Mouse (Mus musculus): Measurements from ENCODE around the gene Sgsm2. TPM values are rescaled to one million over a fixed set of nuclear protein-coding genes. Genes with fewer than 3 reads are reported as not detected.
A peak's percentile ranks its signal among the peaks of the same experiment; 100 is the strongest.

Sgsm2 gene
- polyA plus RNA-seq, 1 experiment = 2.6 TPM

DNA sequence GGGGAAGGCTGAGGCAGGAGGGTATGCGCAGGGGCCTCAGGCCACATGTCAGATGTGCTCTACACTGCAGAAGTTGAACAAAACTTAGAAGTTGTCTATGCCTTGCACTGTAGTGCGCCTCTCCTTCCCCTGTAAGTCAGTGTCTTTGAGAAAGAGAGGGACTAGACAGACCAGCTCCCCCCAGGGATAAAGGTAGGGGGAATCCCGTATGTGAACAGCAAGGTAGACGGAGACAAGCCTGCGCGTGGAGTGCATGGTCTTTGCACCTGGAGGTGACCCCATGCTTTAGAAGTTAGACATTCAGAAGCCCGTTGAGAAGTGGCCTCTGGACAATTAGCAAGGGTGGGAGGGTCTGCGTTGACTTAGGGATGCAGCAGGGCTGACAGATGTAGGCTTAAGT, 56.1 kb downstream of the Sgsm2 start:
- Histone ChIP-seq H3K4me1 (ENCODE audit: control insufficient read depth, insufficient read depth, insufficient read length, low read length) (peaks cover 15% of the 10 kb centered on the region), H3K4me3 (ENCODE audit: insufficient read depth, low read depth, low read length) (no peak overlapping the region), H3K27ac (replicated peaks; ENCODE audit: low read depth, low read length) (no peak overlapping the region)

DNA sequence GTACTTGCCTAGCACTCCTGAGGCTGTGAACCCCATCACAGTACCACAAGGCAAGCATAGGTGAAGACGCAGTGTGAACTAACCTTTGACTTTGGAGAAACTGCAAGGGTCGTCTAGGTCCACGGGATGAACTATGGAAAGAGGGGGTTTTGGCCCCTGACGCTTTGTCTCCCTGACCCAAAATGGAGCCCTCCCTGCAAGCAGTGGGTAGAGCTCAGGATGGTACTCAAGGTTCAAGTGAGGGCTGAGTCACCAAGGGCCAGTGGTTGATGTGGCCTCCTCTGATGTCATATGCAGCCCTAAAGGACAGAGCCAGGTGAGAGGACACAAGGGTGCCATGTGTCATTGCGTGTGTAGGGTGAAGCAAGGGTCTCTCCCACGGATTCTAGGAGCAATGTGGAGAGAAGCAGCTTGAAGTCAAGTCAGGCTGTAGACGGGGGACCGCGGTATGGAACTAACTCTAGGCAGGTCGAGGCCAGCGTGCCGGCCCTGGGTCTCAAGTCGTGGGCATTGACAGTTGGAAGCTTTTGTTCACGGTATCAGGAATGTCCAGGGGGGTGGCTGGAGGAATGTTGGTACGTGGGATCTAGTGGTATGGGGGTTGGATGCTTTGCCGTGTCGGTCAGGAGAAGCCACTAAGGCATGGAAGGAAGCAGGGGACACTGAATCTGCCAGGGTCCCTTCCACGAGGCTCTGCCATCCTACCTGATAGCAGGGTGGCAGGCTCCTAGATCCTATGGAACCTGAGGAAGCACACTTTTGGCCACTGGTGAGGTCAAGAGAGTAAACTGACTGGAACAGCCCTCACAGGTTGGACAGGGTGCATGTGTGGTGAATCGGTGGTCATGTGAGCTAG, 56.8 kb downstream of the Sgsm2 start:
- Histone ChIP-seq H3K4me1 (ENCODE audit: control insufficient read depth, insufficient read depth, insufficient read length, low read length) (peaks cover 15% of the 10 kb centered on the region), H3K27ac (replicated peaks; ENCODE audit: low read depth, low read length) (no peak overlapping the region), H3K4me3 (ENCODE audit: insufficient read depth, low read depth, low read length) (no peak overlapping the region)

- Histone ChIP-seq H3K27ac (replicated peaks; ENCODE audit: low read depth, low read length) (peak overlapping the region; percentile 76), H3K4me1 (ENCODE audit: control insufficient read depth, insufficient read depth, insufficient read length, low read length) (peaks cover 20% of the 10 kb centered on the region), H3K4me3 (ENCODE audit: insufficient read depth, low read depth, low read length) (0 out of 2 replicates have a peak overlapping the region, but pooled peaks have one; percentile 8)
Measured at GRCm38 (mm10) chr11:74838971-74839370, 57.9 kb downstream of the Sgsm2 start.

DNA sequence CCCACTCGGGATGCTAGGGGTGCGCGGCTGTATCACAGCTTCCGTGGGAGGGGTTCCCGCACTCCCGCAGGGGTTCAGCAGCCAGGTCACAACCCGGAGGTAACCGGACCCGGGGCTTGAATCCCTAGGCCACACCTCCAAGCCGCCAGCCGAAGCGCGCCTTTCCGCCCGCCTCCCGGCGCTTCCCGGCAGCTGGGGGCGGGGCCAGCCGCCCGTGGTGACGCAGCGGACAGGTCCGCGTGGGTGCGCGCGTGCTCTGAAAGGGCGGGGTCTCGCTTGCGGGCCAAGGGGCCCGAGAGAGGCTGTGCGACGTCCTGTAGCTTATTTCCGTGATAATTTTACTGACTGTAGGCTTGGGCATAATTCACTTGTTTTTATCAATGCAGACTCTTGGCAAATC, 58.4 kb downstream of the Sgsm2 start:
- Histone ChIP-seq H3K27ac (replicated peaks; ENCODE audit: low read depth, low read length) (peak overlapping the region; percentile 49), H3K4me3 (ENCODE audit: insufficient read depth, low read depth, low read length) (peak overlapping the region; percentile 66), H3K4me1 (ENCODE audit: control insufficient read depth, insufficient read depth, insufficient read length, low read length) (peaks cover 22% of the 10 kb centered on the region)

DNA sequence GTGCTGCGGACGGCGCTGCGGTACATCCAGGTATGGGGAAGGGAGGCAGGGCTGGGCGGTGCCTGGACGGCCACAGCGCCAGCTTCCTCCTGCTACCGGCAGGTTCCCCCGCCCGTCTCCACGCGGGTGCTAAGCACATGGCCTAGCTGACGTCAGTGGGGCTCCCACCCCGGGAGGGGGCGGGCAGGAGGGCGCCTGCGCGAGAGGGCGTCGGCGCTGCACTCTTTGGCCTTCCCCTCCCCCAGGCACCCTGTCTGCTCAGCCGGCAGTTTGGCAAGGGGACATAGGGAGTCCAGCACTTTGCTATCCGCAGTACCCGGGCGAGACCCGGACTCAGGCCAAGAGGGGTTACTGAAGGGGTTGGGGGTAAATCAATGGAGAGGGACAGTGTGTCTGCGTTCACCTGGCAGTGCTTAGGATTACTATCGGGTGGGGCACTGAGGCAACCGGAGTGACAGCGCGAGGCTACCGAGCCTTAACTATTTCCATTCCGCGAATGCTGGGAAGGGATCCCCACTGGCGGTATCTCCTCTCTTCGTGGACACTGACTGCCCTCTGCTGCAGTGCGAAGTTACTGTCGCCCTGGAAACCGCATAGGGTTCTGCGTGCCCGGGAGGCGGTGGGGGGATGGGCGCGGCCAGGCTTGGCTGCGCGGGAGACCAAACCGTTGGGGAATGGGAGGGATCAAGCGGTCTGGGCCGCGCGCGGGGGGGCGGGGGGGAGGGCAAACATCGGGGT, 59.0 kb downstream of the Sgsm2 start:
- peaks cover 20% of the 10 kb centered on the region for H3K4me1 ChIP-seq (ENCODE audit: control insufficient read depth, insufficient read depth, insufficient read length, low read length)
- H3K4me3 ChIP-seq (ENCODE audit: insufficient read depth, low read depth, low read length) = peak overlapping the region; percentile 66
- H3K27ac ChIP-seq (replicated peaks; ENCODE audit: low read depth, low read length) = peak overlapping the region; percentile 93

- peak overlapping the region; percentile 34 for H3K4me3 ChIP-seq (ENCODE audit: insufficient read depth, low read depth, low read length)
- peaks cover 23% of the 10 kb centered on the region for H3K4me1 ChIP-seq (ENCODE audit: control insufficient read depth, insufficient read depth, insufficient read length, low read length)
- H3K27ac ChIP-seq (replicated peaks; ENCODE audit: low read depth, low read length) = peak overlapping the region; percentile 85
Measured at GRCm38 (mm10) chr11:74837056-74837693, 59.7 kb downstream of the Sgsm2 start.

DNA sequence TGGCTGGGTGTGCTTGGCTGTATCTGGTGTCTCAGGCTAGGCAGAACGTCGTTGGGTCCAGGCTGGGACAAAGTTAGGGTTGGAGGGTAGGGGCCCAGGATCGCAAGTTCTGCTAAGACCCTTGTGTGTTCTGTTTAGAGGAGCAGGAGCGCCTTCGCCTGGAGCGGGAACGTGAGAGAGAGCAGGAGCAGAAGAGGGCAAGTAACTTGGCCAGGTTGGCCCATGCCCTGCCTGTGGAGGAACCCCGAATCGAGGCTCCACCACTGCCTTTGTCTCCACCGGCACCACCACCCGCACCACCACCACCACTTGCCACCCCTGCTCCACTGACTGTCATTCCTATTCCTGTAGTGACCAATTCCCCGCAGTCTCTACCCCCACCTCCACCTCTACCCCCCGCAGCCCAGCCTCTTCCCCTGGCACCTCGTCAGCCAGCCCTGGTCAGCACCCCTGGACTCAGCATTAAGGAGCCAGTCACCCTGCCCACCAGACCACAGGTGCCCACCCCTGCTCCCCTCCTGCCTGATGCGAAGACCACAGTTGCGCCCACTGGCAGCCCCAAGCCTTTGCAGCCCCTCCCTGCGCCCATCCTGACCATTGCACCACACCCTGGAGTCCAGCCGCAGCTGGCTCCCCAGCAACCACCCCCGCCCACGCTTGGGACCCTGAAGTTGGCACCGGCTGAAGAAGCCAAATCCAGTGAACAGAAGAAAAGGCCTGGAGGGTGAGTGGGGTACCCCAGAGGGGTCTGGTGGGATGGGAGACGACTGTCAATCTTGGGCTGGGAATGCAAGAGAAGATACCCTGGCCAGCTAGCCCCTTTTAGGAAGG, 60.4 kb downstream of the Sgsm2 start:
- H3K4me3 ChIP-seq (ENCODE audit: insufficient read depth, low read depth, low read length) = no peak overlapping the region
- H3K27ac ChIP-seq (replicated peaks; ENCODE audit: low read depth, low read length) = no peak overlapping the region
- H3K4me1 ChIP-seq (ENCODE audit: control insufficient read depth, insufficient read depth, insufficient read length, low read length) = peaks cover 23% of the 10 kb centered on the region

- H3K4me1 ChIP-seq (ENCODE audit: control insufficient read depth, insufficient read depth, insufficient read length, low read length) = peaks cover 20% of the 10 kb centered on the region
- H3K27ac ChIP-seq (replicated peaks; ENCODE audit: low read depth, low read length) = no peak overlapping the region
- H3K4me3 ChIP-seq (ENCODE audit: insufficient read depth, low read depth, low read length) = no peak overlapping the region
Measured at GRCm38 (mm10) chr11:74835593-74836224, 61.2 kb downstream of the Sgsm2 start.

DNA sequence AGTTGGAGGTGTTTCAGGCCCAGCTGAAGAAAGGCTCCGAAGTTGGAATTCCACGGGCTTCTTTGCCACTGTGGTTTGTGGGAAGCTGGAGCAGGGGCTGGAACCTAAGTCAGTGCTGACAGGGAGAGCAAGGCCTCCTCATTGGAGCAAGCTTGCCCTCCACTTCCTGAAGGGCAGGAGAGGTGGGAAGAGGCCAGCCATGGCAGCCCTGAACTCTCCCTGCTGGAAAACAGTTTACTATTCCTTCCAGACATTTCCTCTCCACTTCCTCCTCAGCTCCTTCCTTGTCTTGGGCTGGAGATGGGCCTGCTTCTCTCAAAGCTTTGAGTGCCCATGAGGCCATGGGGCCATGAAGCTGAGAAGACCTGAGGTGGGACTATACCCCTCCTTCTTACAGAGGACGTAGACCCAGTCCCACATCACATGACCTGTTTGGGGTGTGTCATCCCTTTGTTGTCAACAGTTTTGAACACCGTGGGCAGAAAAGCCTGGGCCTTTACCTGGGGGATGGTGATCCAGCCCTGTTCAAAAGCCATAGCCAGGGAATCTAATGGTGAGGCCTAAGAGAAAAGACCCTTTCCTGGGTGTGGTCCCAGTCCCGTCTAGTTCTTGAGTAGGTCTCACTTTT, 62.1 kb downstream of the Sgsm2 start:
- Histone ChIP-seq H3K4me3 (ENCODE audit: insufficient read depth, low read depth, low read length) (no peak overlapping the region), H3K4me1 (ENCODE audit: control insufficient read depth, insufficient read depth, insufficient read length, low read length) (peaks cover 20% of the 10 kb centered on the region), H3K27ac (replicated peaks; ENCODE audit: low read depth, low read length) (peak overlapping the region; percentile 47)

- peaks cover 19% of the 10 kb centered on the region for H3K4me1 ChIP-seq (ENCODE audit: control insufficient read depth, insufficient read depth, insufficient read length, low read length)
- H3K4me3 ChIP-seq (ENCODE audit: insufficient read depth, low read depth, low read length) = no peak overlapping the region
- peak overlapping the region; percentile 47 for H3K27ac ChIP-seq (replicated peaks; ENCODE audit: low read depth, low read length)
Measured at GRCm38 (mm10) chr11:74834359-74834638, 62.6 kb downstream of the Sgsm2 start.

GRCm38 (mm10) chr11:74833536-74834358, 63.1 kb downstream of the Sgsm2 start:
- Histone ChIP-seq H3K4me3 (ENCODE audit: insufficient read depth, low read depth, low read length) (no peak overlapping the region), H3K27ac (replicated peaks; ENCODE audit: low read depth, low read length) (peak overlapping the region; percentile 47; the same call in 1 of the 2 replicates), H3K4me1 (ENCODE audit: control insufficient read depth, insufficient read depth, insufficient read length, low read length) (peaks cover 17% of the 10 kb centered on the region)

- peak overlapping the region; percentile 52 for H3K27ac ChIP-seq (replicated peaks; ENCODE audit: low read depth, low read length)
- H3K4me1 ChIP-seq (ENCODE audit: control insufficient read depth, insufficient read depth, insufficient read length, low read length) = peaks cover 17% of the 10 kb centered on the region
Measured at GRCm38 (mm10) chr11:74832503-74833143, 64.2 kb downstream of the Sgsm2 start.

More at GRCm38 (mm10) chr11:74832503-74833143, 64.2 kb downstream of the Sgsm2 start:
- H3K4me3 ChIP-seq (ENCODE audit: insufficient read depth, low read depth, low read length) = peak overlapping the region; percentile 48

Data from brown adipose tissue, adult 24 weeks (tissue).